Mouse (Mus musculus) CH12.LX (cell line): ENCODE results near the gene Shld2. TPM values are rescaled to one million over a fixed set of nuclear protein-coding genes. Genes with fewer than 3 reads are reported as not detected.

Experiments
- DNase-seq: peaks from one replicate; pipeline ENCODE4 v3.0.0-alpha.2; 2013; ENCODE audit errors: extremely low read depth
- H3K27ac ChIP-seq: 2 replicates; pipeline ENCODE4 v1.5.1; 2012; ENCODE audit warnings: low read depth, mild to moderate bottlenecking, control low read depth, moderate library complexity; ENCODE audit not compliant: insufficient read depth
- H3K27me3 ChIP-seq: replicated peaks from 2 replicates; pipeline ENCODE3; 2012; ENCODE audit warnings: inconsistent platforms
- H3K36me3 ChIP-seq, 2 experiments: replicated peaks in 1 of 2; 2 replicates each; pipeline versions ENCODE3 to v1.6.1; 2012; ENCODE audit warnings: inconsistent platforms in 1 of 2, low read length in 1 of 2, mild to moderate bottlenecking in 1 of 2, mixed read lengths in 1 of 2, moderate library complexity in 1 of 2; ENCODE audit not compliant: control insufficient read depth in 1 of 2, insufficient read depth in 1 of 2
- H3K4me1 ChIP-seq, 2 experiments: 2 replicates each; pipeline ENCODE4 v1.6.1; 2012; ENCODE audit warnings: inconsistent platforms in 1 of 2, moderate library complexity in 1 of 2; ENCODE audit not compliant: insufficient read depth in 2 of 2, control insufficient read depth in 1 of 2
- H3K4me2 ChIP-seq: 2 replicates; pipeline ENCODE4 v1.6.1; 2012; ENCODE audit warnings: low read depth, mild to moderate bottlenecking, control low read depth; ENCODE audit not compliant: poor library complexity, insufficient read depth, severe bottlenecking
- H3K4me3 ChIP-seq, 3 experiments: fragments of 150-350 bp in 1 of 3; sonication (generic) in 1 of 3; replicated peaks in 1 of 3; 2 replicates each; pipeline versions ENCODE3 to v1.5.1; 2011 to 2012; ENCODE audit warnings: low read depth in 2 of 3, low read length in 2 of 3, mild to moderate bottlenecking in 2 of 3, moderate library complexity in 2 of 3, control low read depth in 1 of 3, improper control_type of control experiment in 1 of 3, inconsistent platforms in 1 of 3, mixed read lengths in 1 of 3; ENCODE audit not compliant: poor library complexity in 1 of 3
- H3K79me2 ChIP-seq: replicated peaks from 2 replicates; pipeline ENCODE4 v1.6.1; 2012; ENCODE audit warnings: mild to moderate bottlenecking, moderate library complexity; ENCODE audit not compliant: control insufficient read depth, poor library complexity, insufficient read depth, severe bottlenecking; ENCODE audit errors: extremely low read depth
- H3K9ac ChIP-seq: 2 replicates; pipeline ENCODE4 v1.6.1; 2012; ENCODE audit warnings: low read depth, mild to moderate bottlenecking, control low read depth, moderate library complexity; ENCODE audit not compliant: insufficient read depth
- H3K9me3 ChIP-seq: replicated peaks from 2 replicates; pipeline ENCODE3; 2012; ENCODE audit warnings: low read length, inconsistent platforms, mixed read lengths
- BHLHE40 ChIP-seq: IDR thresholded peaks from 2 replicates; pipeline ENCODE4 v1.6.1; 2011; ENCODE audit warnings: mild to moderate bottlenecking, low read depth, low read length, improper control_type of control experiment
- CHD1 ChIP-seq: IDR thresholded peaks from 2 replicates; pipeline ENCODE4 v1.6.1; 2012; ENCODE audit warnings: low read depth, low read length, improper control_type of control experiment, inconsistent platforms
- CHD2 ChIP-seq: IDR thresholded peaks from 2 replicates; pipeline ENCODE4 v1.6.1; 2011; ENCODE audit warnings: low read length, improper control_type of control experiment
- CTCF ChIP-seq, 2 experiments: IDR thresholded peaks in 1 of 2; conservative IDR thresholded peaks in 1 of 2; 2 replicates each; pipeline ENCODE4 v1.5.1; 2011 to 2012; ENCODE audit warnings: low read depth in 2 of 2, low read length in 2 of 2, improper control_type of control experiment in 1 of 2, inconsistent platforms in 1 of 2, mild to moderate bottlenecking in 1 of 2, moderate library complexity in 1 of 2
- E2F4 ChIP-seq: IDR thresholded peaks from 2 replicates; pipeline ENCODE4 v1.6.1; 2011; ENCODE audit warnings: low read depth, low read length, improper control_type of control experiment; ENCODE audit not compliant: insufficient replicate concordance
- EP300 ChIP-seq: IDR thresholded peaks from 2 replicates; pipeline ENCODE4 v1.6.1; 2011; ENCODE audit warnings: low read length, improper control_type of control experiment
- ETS1 ChIP-seq: conservative IDR thresholded peaks from 2 replicates; pipeline ENCODE4 v1.6.1; 2012; ENCODE audit warnings: low read depth, mild to moderate bottlenecking, inconsistent platforms, low read length, improper control_type of control experiment, moderate library complexity
- GABPA ChIP-seq: IDR thresholded peaks from 2 replicates; pipeline ENCODE4 v1.6.1; 2012; ENCODE audit warnings: low read depth, low read length, improper control_type of control experiment, inconsistent platforms; ENCODE audit not compliant: insufficient replicate concordance
- IRF4 ChIP-seq: IDR thresholded peaks from 2 replicates; pipeline ENCODE4 v1.6.1; 2014; ENCODE audit warnings: low read depth, mild to moderate bottlenecking, inconsistent platforms, low read length, improper control_type of control experiment
- MAX ChIP-seq: IDR thresholded peaks from 2 replicates; pipeline ENCODE4 v1.6.1; 2011; ENCODE audit warnings: low read length, improper control_type of control experiment
- NELFE ChIP-seq: IDR thresholded peaks from 2 replicates; pipeline ENCODE4 v1.6.1; 2011; ENCODE audit warnings: low read depth, low read length, improper control_type of control experiment
- NRF1 ChIP-seq: IDR thresholded peaks from 2 replicates; pipeline ENCODE4 v1.6.1; 2014; ENCODE audit warnings: low read depth, mild to moderate bottlenecking, inconsistent platforms, low read length, improper control_type of control experiment, moderate library complexity
- PAX5 ChIP-seq: IDR thresholded peaks from 2 replicates; pipeline ENCODE4 v1.6.1; 2012; ENCODE audit warnings: low read length, inconsistent platforms, mixed read lengths
- RAD21 ChIP-seq: IDR thresholded peaks from 2 replicates; pipeline ENCODE4 v1.6.1; 2011; ENCODE audit warnings: low read depth, mild to moderate bottlenecking, low read length, improper control_type of control experiment, moderate library complexity
- SMC3 ChIP-seq: IDR thresholded peaks from 2 replicates; pipeline ENCODE4 v1.6.1; 2011; ENCODE audit warnings: low read depth, low read length, improper control_type of control experiment
- TBP ChIP-seq: conservative IDR thresholded peaks from 2 replicates; pipeline ENCODE4 v1.6.1; 2011; ENCODE audit warnings: low read depth, low read length, improper control_type of control experiment
- UBTF ChIP-seq: IDR thresholded peaks from 2 replicates; pipeline ENCODE4 v1.6.1; 2012; ENCODE audit warnings: low read depth, mild to moderate bottlenecking, inconsistent platforms, low read length, improper control_type of control experiment, moderate library complexity
- ZMIZ1 ChIP-seq: IDR thresholded peaks from 2 replicates; pipeline ENCODE4 v1.6.1; 2012; ENCODE audit warnings: low read depth, mild to moderate bottlenecking, inconsistent platforms, low read length, improper control_type of control experiment
- dilution Hi-C: fragments of 300-500 bp; cut with MboI; formaldehyde crosslinking; loops from 2 replicates; pipeline ENCODE4 v1.14.3; 2020; ENCODE audit warnings: low sequenced_read_pairs; ENCODE audit not compliant: extremely low pct_unique_long_range_greater_than_20kb, extremely low pct_ligation_motif_present
- in situ Hi-C: fragments of 300-500 bp; cut with MboI; formaldehyde crosslinking; loops from 3 replicates; pipeline ENCODE4 v1.14.3; 2019; ENCODE audit warnings: low sequenced_read_pairs, low pct_ligation_motif_present, low pct_unique_long_range_greater_than_20kb, mixed read lengths
- polyA plus RNA-seq: library from polyadenylated mRNA; unstranded; fragments of >175 nt; gene quantifications from 2 replicates; pipeline ENCODE4 v1.2.1, GENCODE M21; 2012; ENCODE audit warnings: low read depth; ENCODE audit not compliant: insufficient read length
- total RNA-seq, 2 experiments: library from RNA; depleted of rRNA; stranded (reverse); fragments of 300-350 nt in 1 of 2; fragments of >200 nt in 1 of 2; gene quantifications; 2 replicates each; pipeline ENCODE4 v1.2.3; 2012 to 2014

Gene Shld2
- total and polyA plus RNA-seq, 3 experiments: 12.0 to 21.8 (median 13.9) TPM

DNA sequence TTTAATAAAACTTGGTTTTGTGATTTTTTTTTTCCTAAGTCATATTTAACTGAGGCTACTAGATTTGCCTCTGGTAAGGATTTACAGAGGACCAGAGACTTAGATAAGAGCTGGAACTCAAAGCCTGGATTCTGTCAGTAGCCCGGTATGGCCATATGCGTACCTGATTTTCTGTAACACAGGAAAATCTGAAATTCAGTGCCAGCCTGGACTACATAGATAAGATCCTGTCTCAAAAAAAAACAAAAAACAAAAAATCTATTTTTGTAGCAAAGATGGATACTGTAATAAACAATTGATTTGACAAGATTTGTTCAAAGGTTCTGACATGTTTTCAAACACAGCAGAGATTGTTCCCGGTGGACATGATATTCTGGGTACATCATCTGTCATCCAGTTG lies 3.3 kb upstream of the Shld2 start:
- in situ Hi-C loops (no loop called here), dilution Hi-C loops (no loop called here)
- no peak overlapping the region for H3K4me3 ChIP-seq

DNA sequence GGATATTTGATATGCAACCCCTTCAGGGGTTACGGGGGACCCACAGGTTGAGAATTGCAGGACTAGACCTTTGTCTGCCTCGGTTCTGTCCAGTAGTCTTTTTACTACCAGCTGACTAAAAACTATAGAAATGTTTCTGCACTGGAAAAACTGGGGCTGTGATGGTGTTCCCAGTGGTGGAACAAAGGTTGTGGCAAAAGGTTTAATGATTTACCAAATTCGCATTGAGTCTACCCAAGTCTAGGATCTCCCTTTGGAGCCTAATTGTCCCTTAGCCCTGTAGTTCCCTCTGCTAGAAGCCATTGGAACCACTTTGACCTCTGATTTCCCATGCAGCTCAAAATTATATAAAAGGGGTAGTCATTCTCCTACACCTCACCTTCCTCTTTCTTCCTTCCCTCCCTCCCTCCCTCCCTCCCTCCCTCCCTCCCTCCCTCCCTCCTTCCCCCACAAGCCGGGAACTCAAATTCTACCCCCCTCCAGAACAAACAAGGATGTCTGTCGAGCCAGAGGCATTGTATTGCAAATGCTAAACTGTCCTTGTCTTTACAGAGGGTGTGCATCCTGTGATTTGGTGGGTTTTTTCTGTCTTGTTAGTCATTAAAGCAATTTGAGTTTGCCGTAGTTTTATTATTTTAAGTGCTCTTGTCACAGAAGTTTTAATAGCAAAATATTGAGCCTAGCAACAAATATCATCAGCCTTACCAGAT lies 2.2 kb upstream of the Shld2 start:
- Histone ChIP-seq H3K79me2 (peaks cover 41% of the 10 kb centered on the region), H3K36me3 (peaks cover 0 to 19% of the 10 kb centered on the region in 2 experiments), H3K4me2 (peak overlapping the region; percentile 91), H3K27ac (no peak overlapping the region), H3K9me3 (no peaks in the 10 kb centered on the region), H3K4me1 (peaks cover 4 to 41% of the 10 kb centered on the region in 2 experiments; a peak in 3 of 4 replicates), H3K4me3 (peak overlapping the region; percentile 22 to 74 (median 69)), H3K27me3 (no peaks in the 10 kb centered on the region), H3K9ac (peak overlapping the region; percentile 13; the same call in 1 of the 2 replicates)
- dilution Hi-C loops (no loop called here), in situ Hi-C loops (no loop called here)
- TF ChIP-seq NELFE (no peak), CHD2 (no peak), IRF4 (no peak), SMC3 (no peak)
- no peak for DNase-seq

More for the DNA sequence above, 3.3 kb upstream of the Shld2 start:
- Histone ChIP-seq H3K79me2 (peaks cover 46% of the 10 kb centered on the region), H3K4me1 (peaks cover 4 to 42% of the 10 kb centered on the region in 2 experiments; a peak in 3 of 4 replicates), H3K27ac (no peak overlapping the region), H3K27me3 (no peaks in the 10 kb centered on the region), H3K9ac (no peak overlapping the region), H3K4me2 (peak overlapping the region; percentile 13; the same call in 1 of the 2 replicates), H3K9me3 (no peaks in the 10 kb centered on the region), H3K36me3 (peaks cover 0 to 24% of the 10 kb centered on the region in 2 experiments)
- TF ChIP-seq IRF4 (no peak), TBP (no peak), BHLHE40 (no peak), GABPA (no peak), ZMIZ1 (no peak), PAX5 (no peak), CTCF (conservative IDR thresholded peaks at IDR 0.05 in 1 of 2, IDR thresholded peaks at IDR 0.05 in 1 of 2; ENCODE audit: low read depth in 2 of 2, low read length in 2 of 2) (no peak), EP300 (no peak), E2F4 (no peak), RAD21 (no peak), CHD1 (no peak), MAX (no peak), SMC3 (no peak), UBTF (no peak), NRF1 (no peak), ETS1 (no peak)
- DNase-seq: no peak
